Mouse (Mus musculus): ENCODE data around the gene Dhx15.

DNA sequence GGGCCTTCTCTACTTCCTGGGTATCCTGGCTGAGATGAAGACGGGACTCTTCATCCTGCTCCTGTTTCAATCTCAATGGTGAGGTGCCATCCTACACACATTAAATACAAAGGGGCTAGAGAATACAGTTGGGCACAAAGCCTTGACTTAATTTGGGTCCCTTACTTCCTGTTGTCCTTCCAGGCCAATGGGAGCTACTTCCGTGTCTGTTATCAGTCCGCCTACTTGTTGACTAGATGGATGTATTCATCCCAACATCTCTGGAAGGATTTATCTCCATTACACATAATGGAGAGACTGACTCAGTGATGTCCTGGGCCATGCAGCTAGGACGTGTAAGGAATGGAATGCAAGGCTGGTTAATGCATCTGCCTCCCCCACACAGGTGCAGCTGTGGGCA lies 72.5 kb downstream of the Dhx15 start:
- TF ChIP-seq POLR2A (IDR thresholded peaks at IDR 0.05; ENCODE audit: control insufficient read depth, extremely low read depth, insufficient read depth, low read length, poor library complexity) (no peak), CTCF (IDR thresholded peaks at IDR 0.05; ENCODE audit: borderline replicate concordance, control insufficient read depth, extremely low read depth, insufficient read depth, low read length, poor library complexity) (no peak)

Measured in thymus, adult 2 months (tissue).